Mouse (Mus musculus) embryonic fibroblast, embryonic 13.5 days (primary cell): ENCODE measurements around the gene Ccdc106. TPM values are rescaled to one million over a fixed set of nuclear protein-coding genes. Genes with fewer than 3 reads are reported as not detected.
A peak's percentile ranks its signal among the peaks of the same experiment; 100 is the strongest.

ENCODE experiments used
- H3K27ac ChIP-seq: 2 replicates; pipeline ENCODE4 v1.5.1; 2012; ENCODE audit warnings: low read length, control low read depth, inconsistent platforms; ENCODE audit not compliant: insufficient read depth
- H3K4me1 ChIP-seq: 2 replicates; pipeline ENCODE4 v1.6.1; 2011; ENCODE audit warnings: low read length; ENCODE audit not compliant: control insufficient read depth, insufficient read depth
- H3K4me3 ChIP-seq: 2 replicates; pipeline ENCODE4 v1.5.1; 2011; ENCODE audit warnings: mild to moderate bottlenecking, control low read depth, low read length; ENCODE audit not compliant: insufficient read depth
- CTCF ChIP-seq: IDR thresholded peaks from 2 replicates; pipeline ENCODE4 v1.5.1; 2011; ENCODE audit warnings: mild to moderate bottlenecking, control low read depth, low read length, moderate library complexity, borderline replicate concordance; ENCODE audit not compliant: insufficient read depth
- POLR2A ChIP-seq: IDR thresholded peaks from 2 replicates; pipeline ENCODE4 v1.6.1; 2011; ENCODE audit warnings: low read depth, mild to moderate bottlenecking, control low read depth, low read length, moderate library complexity
- polyA plus RNA-seq: library from polyadenylated mRNA; stranded (reverse); fragments of >200 nt; gene quantifications from 2 replicates; pipeline ENCODE4 v1.2.4, GENCODE M21; 2011; ENCODE audit warnings: low read depth; ENCODE audit not compliant: missing spikeins, insufficient read length

The Ccdc106 gene
- polyA plus RNA-seq = 1.7 and 3.8 TPM in 2 replicates

GRCm38 (mm10) chr7:5020000-5020681, at the start of gene Ccdc106, which contains the start of gene Zfp865:
Gene Ccdc106, plus strand, starts transcription at chr7:5020553.
Gene Zfp865, plus strand, starts transcription at chr7:5020376.
- TF ChIP-seq CTCF = no peak
- TF ChIP-seq POLR2A = peak; percentile 63
- Histone ChIP-seq H3K27ac (peak within 1 kb of the TSS; percentile 97), H3K4me1 (peaks cover 2% of the 10 kb centered on the region; the same call in 1 of the 2 replicates), H3K4me3 (peak within 1 kb of the TSS; percentile 94)

GRCm38 (mm10) chr7:4971068-4971467, 49.3 kb upstream of the Ccdc106 start, which contains the start of gene Sbk3:
Gene Sbk3, minus strand, starts transcription at chr7:4971168.
- H3K4me1 ChIP-seq = no peaks in the 10 kb centered on the region
- no peak within 1 kb of the TSS for H3K27ac ChIP-seq

GRCm38 (mm10) chr7:4971710-4972109, 48.6 kb upstream of the Ccdc106 start:
- no peaks in the 10 kb centered on the region for H3K4me1 ChIP-seq
- H3K4me3 ChIP-seq = no peak overlapping the region
- no peak for TF ChIP-seq POLR2A
- no peak for TF ChIP-seq CTCF
- H3K27ac ChIP-seq = no peak overlapping the region

More at GRCm38 (mm10) chr7:4971068-4971467, 49.3 kb upstream of the Ccdc106 start, which contains the start of gene Sbk3:
- TF ChIP-seq CTCF (no peak), POLR2A (no peak)
- H3K4me3 ChIP-seq = no peak within 1 kb of the TSS

GRCm38 (mm10) chr7:4972321-4973047, 47.9 kb upstream of the Ccdc106 start:
- no peak overlapping the region for H3K4me3 ChIP-seq
- TF ChIP-seq POLR2A = no peak
- TF ChIP-seq CTCF = no peak
- H3K27ac ChIP-seq = no peak overlapping the region
- H3K4me1 ChIP-seq = no peaks in the 10 kb centered on the region

- no peaks in the 10 kb centered on the region for H3K4me1 ChIP-seq
- TF ChIP-seq CTCF (no peak), POLR2A (no peak)
- no peak overlapping the region for H3K27ac ChIP-seq
- H3K4me3 ChIP-seq = no peak overlapping the region
Observed at GRCm38 (mm10) chr7:4975455-4975854, 44.9 kb upstream of the Ccdc106 start.

GRCm38 (mm10) chr7:4976832-4977231, 43.5 kb upstream of the Ccdc106 start:
- Histone ChIP-seq H3K4me3 (no peak overlapping the region), H3K27ac (no peak overlapping the region), H3K4me1 (no peaks in the 10 kb centered on the region)
- TF ChIP-seq CTCF (no peak), POLR2A (no peak)

- Histone ChIP-seq H3K4me3 (no peak overlapping the region), H3K4me1 (no peaks in the 10 kb centered on the region), H3K27ac (no peak overlapping the region)
- TF ChIP-seq POLR2A = no peak
- no peak for TF ChIP-seq CTCF
Observed at GRCm38 (mm10) chr7:4988250-4988649, 32.1 kb upstream of the Ccdc106 start.

GRCm38 (mm10) chr7:4993347-4993998, 26.9 kb upstream of the Ccdc106 start:
- H3K4me1 ChIP-seq = no peaks in the 10 kb centered on the region
- TF ChIP-seq POLR2A (no peak), CTCF (no peak)
- H3K27ac ChIP-seq = no peak overlapping the region
- no peak overlapping the region for H3K4me3 ChIP-seq

GRCm38 (mm10) chr7:4993999-4994788, 26.2 kb upstream of the Ccdc106 start:
- Histone ChIP-seq H3K4me3 (no peak overlapping the region), H3K4me1 (no peaks in the 10 kb centered on the region), H3K27ac (no peak overlapping the region)
- no peak for TF ChIP-seq POLR2A
